Mouse (Mus musculus) midbrain, embryonic 11.5 days (tissue): ENCODE measurements around the gene Otulin. TPM values are rescaled to one million over a fixed set of nuclear protein-coding genes. Genes with fewer than 3 reads are reported as not detected.

ENCODE experiments used
- ATAC-seq: fragments of 200-750 bp; cut with Nextera tagmentation; 2 replicates; pipeline ENCODE4 v1.8.0; 2017; ENCODE audit warnings: moderate TSS enrichment, moderate library complexity; ENCODE audit not compliant: low FRiP score
- DNase-seq: peaks from one replicate; pipeline ENCODE4 v3.0.0; 2015; ENCODE audit warnings: low spot score; ENCODE audit errors: missing footprints
- H3K27ac ChIP-seq: fragments of 300-500 bp; sonication (generic); 2 replicates; pipeline ENCODE4 v1.5.1; 2014; ENCODE audit warnings: low read depth, low read length
- H3K27me3 ChIP-seq: fragments of 300-500 bp; sonication (generic); 2 replicates; pipeline ENCODE4 v1.6.1; 2014; ENCODE audit warnings: mild to moderate bottlenecking, low read length, moderate library complexity, mixed read lengths; ENCODE audit not compliant: control insufficient read depth, insufficient read depth
- H3K36me3 ChIP-seq: fragments of 300-500 bp; sonication (generic); 2 replicates; pipeline ENCODE4 v1.6.1; 2014; ENCODE audit warnings: mild to moderate bottlenecking, low read length, moderate library complexity, mixed read lengths; ENCODE audit not compliant: control insufficient read depth, insufficient read depth
- H3K4me1 ChIP-seq: fragments of 300-500 bp; sonication (generic); 2 replicates; pipeline ENCODE4 v1.6.1; 2014; ENCODE audit warnings: low read length; ENCODE audit not compliant: control insufficient read depth, insufficient read depth
- H3K4me2 ChIP-seq: fragments of 300-500 bp; sonication (generic); 2 replicates; pipeline ENCODE4 v1.6.1; 2014; ENCODE audit warnings: mild to moderate bottlenecking, moderate library complexity
- H3K4me3 ChIP-seq: fragments of 300-500 bp; sonication (generic); 2 replicates; pipeline ENCODE4 v1.5.1; 2014; ENCODE audit warnings: low read depth, low read length
- H3K9ac ChIP-seq: fragments of 300-500 bp; sonication (generic); 2 replicates; pipeline ENCODE4 v1.6.1; 2014; ENCODE audit warnings: low read length
- H3K9me3 ChIP-seq: fragments of 300-500 bp; sonication (generic); 2 replicates; pipeline ENCODE4 v1.6.1; 2016; ENCODE audit warnings: low read length; ENCODE audit not compliant: control insufficient read depth
- WGBS: fragments of 180-500 bp; shearing (Covaris S2); extraction: QIAGEN DNeasy Blood & Tissue Kit; methylation state at CpG from one replicate; pipeline ENCODE4 v1.1.7; 2014; 5-methylcytosine and 5-hydroxymethylcytosine counted together
- polyA plus RNA-seq: library from polyadenylated mRNA; unstranded; fragments of >200 nt; fragmentation: Nextera tagmentation; extraction: Ambion mirVana; gene quantifications from 2 replicates; pipeline ENCODE4 v1.2.1, GENCODE M21; 2014

The Otulin gene
- polyA plus RNA-seq, 1 experiment from 2014 or later: 34.0 TPM

GRCm38 (mm10) chr15:27661696-27662095 is 31.2 kb upstream of the Otulin start:
- no peaks in the 10 kb centered on the region; the same call in 1 of the 2 replicates for H3K9me3 ChIP-seq
- H3K4me1 ChIP-seq: no peaks in the 10 kb centered on the region
- no peaks in the 10 kb centered on the region for H3K27me3 ChIP-seq
- H3K9ac ChIP-seq: no peak overlapping the region
- no peak overlapping the region for H3K4me3 ChIP-seq
- H3K27ac ChIP-seq: no peak overlapping the region
- H3K4me2 ChIP-seq: no peak overlapping the region
- H3K36me3 ChIP-seq: no peaks in the 10 kb centered on the region
- ATAC-seq (no peak), DNase-seq (no peak)
- WGBS: 94% methylated on average over 6 of the region's 6 CpGs

GRCm38 (mm10) chr15:27659592-27660244 is 29.2 kb upstream of the Otulin start:
- WGBS: 45% methylated on average over 17 of the region's 17 CpGs
- no peaks in the 10 kb centered on the region; the same call in 1 of the 2 replicates for H3K9me3 ChIP-seq
- ATAC-seq (peak; percentile 73), DNase-seq (peak; percentile 98)
- H3K4me3 ChIP-seq: no peak overlapping the region
- no peak overlapping the region for H3K27ac ChIP-seq
- H3K4me1 ChIP-seq: no peaks in the 10 kb centered on the region
- H3K36me3 ChIP-seq: no peaks in the 10 kb centered on the region
- no peak overlapping the region for H3K9ac ChIP-seq
- no peaks in the 10 kb centered on the region for H3K27me3 ChIP-seq
- H3K4me2 ChIP-seq: no peak overlapping the region

GRCm38 (mm10) chr15:27659143-27659542 is 28.6 kb upstream of the Otulin start:
- Histone ChIP-seq H3K9ac (no peak overlapping the region), H3K36me3 (no peaks in the 10 kb centered on the region), H3K4me3 (no peak overlapping the region), H3K27ac (no peak overlapping the region), H3K4me2 (no peak overlapping the region), H3K4me1 (no peaks in the 10 kb centered on the region), H3K27me3 (no peaks in the 10 kb centered on the region), H3K9me3 (no peaks in the 10 kb centered on the region; the same call in 1 of the 2 replicates)
- 84% methylated on average over 5 of the region's 5 CpGs for WGBS
- DNase-seq (no peak), ATAC-seq (no peak)

- Histone ChIP-seq H3K27ac (no peak overlapping the region), H3K36me3 (no peaks in the 10 kb centered on the region), H3K9ac (no peak overlapping the region), H3K4me3 (no peak overlapping the region), H3K9me3 (no peaks in the 10 kb centered on the region; the same call in 1 of the 2 replicates), H3K4me2 (no peak overlapping the region), H3K27me3 (no peaks in the 10 kb centered on the region), H3K4me1 (no peaks in the 10 kb centered on the region)
- ATAC-seq: no peak
- peak; percentile 77 for DNase-seq
- WGBS: 92% methylated on average over 4 of the region's 4 CpGs
These were observed 27.9 kb upstream of the Otulin start for GRCm38 (mm10) chr15:27658356-27658755.

- Histone ChIP-seq H3K4me2 (no peak overlapping the region), H3K9ac (no peak overlapping the region), H3K27me3 (no peaks in the 10 kb centered on the region), H3K4me1 (no peaks in the 10 kb centered on the region), H3K9me3 (no peaks in the 10 kb centered on the region; the same call in 1 of the 2 replicates), H3K27ac (no peak overlapping the region), H3K36me3 (no peaks in the 10 kb centered on the region), H3K4me3 (no peak overlapping the region)
- DNase-seq (peak; percentile 73), ATAC-seq (no peak)
- 94% methylated on average over 10 of the region's 10 CpGs for whole genome bisulfite sequencing
These were observed 27.4 kb upstream of the Otulin start for GRCm38 (mm10) chr15:27657866-27658265.

GRCm38 (mm10) chr15:27656626-27657025 is 26.1 kb upstream of the Otulin start:
- WGBS: 87% methylated on average over 9 of the region's 9 CpGs
- H3K4me3 ChIP-seq: no peak overlapping the region
- H3K4me1 ChIP-seq: no peaks in the 10 kb centered on the region
- no peak overlapping the region for H3K9ac ChIP-seq
- no peak overlapping the region for H3K27ac ChIP-seq
- H3K27me3 ChIP-seq: no peaks in the 10 kb centered on the region
- H3K4me2 ChIP-seq: no peak overlapping the region
- DNase-seq: peak; percentile 61
- no peaks in the 10 kb centered on the region for H3K36me3 ChIP-seq
- no peaks in the 10 kb centered on the region; the same call in 1 of the 2 replicates for H3K9me3 ChIP-seq
- ATAC-seq: no peak

- 21% methylated on average over 5 of the region's 5 CpGs for WGBS
- no peaks in the 10 kb centered on the region for H3K36me3 ChIP-seq
- H3K9ac ChIP-seq: no peak overlapping the region
- no peak overlapping the region for H3K27ac ChIP-seq
- H3K4me1 ChIP-seq: no peaks in the 10 kb centered on the region
- no peak overlapping the region for H3K4me2 ChIP-seq
- no peaks in the 10 kb centered on the region for H3K27me3 ChIP-seq
- H3K4me3 ChIP-seq: no peak overlapping the region
- peak; percentile 91 for DNase-seq
- no peak for ATAC-seq
- H3K9me3 ChIP-seq: no peaks in the 10 kb centered on the region; the same call in 1 of the 2 replicates
These were observed 24.5 kb upstream of the Otulin start for GRCm38 (mm10) chr15:27655015-27655414.

- Histone ChIP-seq H3K27ac (no peak overlapping the region), H3K4me3 (no peak overlapping the region), H3K27me3 (no peaks in the 10 kb centered on the region), H3K9me3 (no peaks in the 10 kb centered on the region), H3K4me2 (no peak overlapping the region), H3K9ac (no peak overlapping the region), H3K4me1 (no peaks in the 10 kb centered on the region), H3K36me3 (no peaks in the 10 kb centered on the region)
- 57% methylated on average over 3 of the region's 3 CpGs for WGBS
- ATAC-seq (no peak), DNase-seq (peak; percentile 93)
These were observed 17.2 kb upstream of the Otulin start for GRCm38 (mm10) chr15:27647686-27648085.

- no peak overlapping the region for H3K4me2 ChIP-seq
- ATAC-seq: no peak
These were observed 16.2 kb upstream of the Otulin start for GRCm38 (mm10) chr15:27646665-27647064.

More at GRCm38 (mm10) chr15:27646665-27647064, 16.2 kb upstream of the Otulin start:
- H3K9me3 ChIP-seq: no peaks in the 10 kb centered on the region
- DNase-seq: peak; percentile 33
- H3K4me3 ChIP-seq: no peak overlapping the region
- no peaks in the 10 kb centered on the region for H3K27me3 ChIP-seq
- WGBS: 91% methylated on average over 8 of the region's 8 CpGs
- H3K4me1 ChIP-seq: no peaks in the 10 kb centered on the region
- no peak overlapping the region for H3K9ac ChIP-seq
- H3K27ac ChIP-seq: no peak overlapping the region
- no peaks in the 10 kb centered on the region for H3K36me3 ChIP-seq
